Mouse (Mus musculus): Measurements from ENCODE around the gene Shroom4. TPM values are rescaled to one million over a fixed set of nuclear protein-coding genes. Genes with fewer than 3 reads are reported as not detected.

Shroom4 gene
- polyA plus RNA-seq, 1 experiment from 2014 or later: 1.5 TPM

- Histone ChIP-seq H3K4me2 (no peak overlapping the region), H3K9ac (replicated peaks) (no peak overlapping the region), H3K27ac (replicated peaks) (no peak overlapping the region), H3K9me3 (replicated peaks) (no peaks in the 10 kb centered on the region), H3K36me3 (no peaks in the 10 kb centered on the region), H3K27me3 (replicated peaks) (no peaks in the 10 kb centered on the region), H3K4me3 (replicated peaks) (no peak overlapping the region), H3K4me1 (no peaks in the 10 kb centered on the region)
- 72% methylated on average over 1 of the region's 1 CpGs for WGBS
- no peak for ATAC-seq (ENCODE audit: low FRiP score)
Measured at GRCm38 (mm10) chrX:6501850-6502249, 102.2 kb downstream of the Shroom4 start.

GRCm38 (mm10) chrX:6517217-6517616, 117.6 kb downstream of the Shroom4 start:
- H3K27me3 ChIP-seq (replicated peaks): no peaks in the 10 kb centered on the region
- H3K9me3 ChIP-seq (replicated peaks): no peaks in the 10 kb centered on the region
- no peak overlapping the region for H3K4me2 ChIP-seq
- no peak overlapping the region for H3K9ac ChIP-seq (replicated peaks)
- H3K4me3 ChIP-seq (replicated peaks): no peak overlapping the region
- H3K36me3 ChIP-seq: no peaks in the 10 kb centered on the region
- no peaks in the 10 kb centered on the region for H3K4me1 ChIP-seq
- WGBS: 66% methylated on average over 3 of the region's 3 CpGs
- ATAC-seq (ENCODE audit: low FRiP score): no peak
- H3K27ac ChIP-seq (replicated peaks): no peak overlapping the region

- H3K27ac ChIP-seq (replicated peaks): no peak overlapping the region
- no peaks in the 10 kb centered on the region for H3K36me3 ChIP-seq
- no peaks in the 10 kb centered on the region for H3K9me3 ChIP-seq (replicated peaks)
- H3K4me3 ChIP-seq (replicated peaks): no peak overlapping the region
- ATAC-seq (ENCODE audit: low FRiP score): no peak
- 68% methylated on average over 2 of the region's 2 CpGs for WGBS
- no peaks in the 10 kb centered on the region for H3K27me3 ChIP-seq (replicated peaks)
- H3K4me2 ChIP-seq: no peak overlapping the region
- no peaks in the 10 kb centered on the region for H3K4me1 ChIP-seq
- H3K9ac ChIP-seq (replicated peaks): no peak overlapping the region
Measured at GRCm38 (mm10) chrX:6518421-6518820, 118.8 kb downstream of the Shroom4 start.

GRCm38 (mm10) chrX:6522935-6523334, 123.3 kb downstream of the Shroom4 start:
- H3K27ac ChIP-seq (replicated peaks): no peak overlapping the region
- no peaks in the 10 kb centered on the region for H3K36me3 ChIP-seq
- H3K4me2 ChIP-seq: no peak overlapping the region
- H3K9ac ChIP-seq (replicated peaks): no peak overlapping the region
- no peak for ATAC-seq (ENCODE audit: low FRiP score)
- WGBS: 76% methylated on average over 2 of the region's 2 CpGs
- no peak overlapping the region for H3K4me3 ChIP-seq (replicated peaks)
- no peaks in the 10 kb centered on the region for H3K4me1 ChIP-seq
- H3K9me3 ChIP-seq (replicated peaks): no peaks in the 10 kb centered on the region
- H3K27me3 ChIP-seq (replicated peaks): no peaks in the 10 kb centered on the region

- no peak overlapping the region for H3K4me2 ChIP-seq
- 81% methylated on average over 2 of the region's 2 CpGs for WGBS
Measured at GRCm38 (mm10) chrX:6536636-6537035, 137.0 kb downstream of the Shroom4 start.

GRCm38 (mm10) chrX:6537689-6538088, 138.0 kb downstream of the Shroom4 start:
- WGBS: 84% methylated on average over 2 of the region's 2 CpGs
- H3K27me3 ChIP-seq (replicated peaks): no peaks in the 10 kb centered on the region
- no peak overlapping the region for H3K27ac ChIP-seq (replicated peaks)
- H3K4me1 ChIP-seq: no peaks in the 10 kb centered on the region
- no peaks in the 10 kb centered on the region for H3K36me3 ChIP-seq
- ATAC-seq (ENCODE audit: low FRiP score): no peak
- no peak overlapping the region for H3K4me3 ChIP-seq (replicated peaks)
- no peak overlapping the region for H3K9ac ChIP-seq (replicated peaks)
- no peaks in the 10 kb centered on the region for H3K9me3 ChIP-seq (replicated peaks)
- H3K4me2 ChIP-seq: no peak overlapping the region

More at GRCm38 (mm10) chrX:6536636-6537035, 137.0 kb downstream of the Shroom4 start:
- Histone ChIP-seq H3K4me3 (replicated peaks) (no peak overlapping the region), H3K9ac (replicated peaks) (no peak overlapping the region), H3K9me3 (replicated peaks) (no peaks in the 10 kb centered on the region), H3K4me1 (no peaks in the 10 kb centered on the region), H3K27me3 (replicated peaks) (no peaks in the 10 kb centered on the region), H3K36me3 (no peaks in the 10 kb centered on the region), H3K27ac (replicated peaks) (no peak overlapping the region)
- no peak for ATAC-seq (ENCODE audit: low FRiP score)

- no peaks in the 10 kb centered on the region for H3K27me3 ChIP-seq (replicated peaks)
- no peaks in the 10 kb centered on the region for H3K36me3 ChIP-seq
- no peak overlapping the region for H3K4me2 ChIP-seq
- ATAC-seq (ENCODE audit: low FRiP score): no peak
- H3K9ac ChIP-seq (replicated peaks): no peak overlapping the region
- H3K9me3 ChIP-seq (replicated peaks): no peaks in the 10 kb centered on the region
- H3K4me1 ChIP-seq: no peaks in the 10 kb centered on the region
- WGBS: 88% methylated on average over 1 of the region's 1 CpGs
- no peak overlapping the region for H3K27ac ChIP-seq (replicated peaks)
- no peak overlapping the region for H3K4me3 ChIP-seq (replicated peaks)
Measured at GRCm38 (mm10) chrX:6565066-6565465, 165.4 kb downstream of the Shroom4 start.

GRCm38 (mm10) chrX:6574511-6574910, 174.9 kb downstream of the Shroom4 start:
- H3K9me3 ChIP-seq (replicated peaks): no peaks in the 10 kb centered on the region
- no peaks in the 10 kb centered on the region for H3K36me3 ChIP-seq
- H3K4me1 ChIP-seq: no peaks in the 10 kb centered on the region
- no peaks in the 10 kb centered on the region for H3K27me3 ChIP-seq (replicated peaks)
- H3K4me3 ChIP-seq (replicated peaks): no peak overlapping the region
- WGBS: 29% methylated on average over 1 of the region's 1 CpGs
- H3K27ac ChIP-seq (replicated peaks): no peak overlapping the region
- H3K4me2 ChIP-seq: no peak overlapping the region
- H3K9ac ChIP-seq (replicated peaks): no peak overlapping the region
- no peak for ATAC-seq (ENCODE audit: low FRiP score)

- no peak for ATAC-seq (ENCODE audit: low FRiP score)
Measured at GRCm38 (mm10) chrX:6577001-6577400, 177.3 kb downstream of the Shroom4 start.

GRCm38 (mm10) chrX:6580671-6581070, 181.0 kb downstream of the Shroom4 start:
- no peak overlapping the region for H3K9ac ChIP-seq (replicated peaks)
- ATAC-seq (ENCODE audit: low FRiP score): no peak
- no peaks in the 10 kb centered on the region for H3K27me3 ChIP-seq (replicated peaks)
- H3K9me3 ChIP-seq (replicated peaks): no peaks in the 10 kb centered on the region
- H3K4me3 ChIP-seq (replicated peaks): no peak overlapping the region
- 89% methylated on average over 6 of the region's 6 CpGs for WGBS
- H3K4me1 ChIP-seq: no peaks in the 10 kb centered on the region
- no peak overlapping the region for H3K27ac ChIP-seq (replicated peaks)
- no peak overlapping the region for H3K4me2 ChIP-seq
- no peaks in the 10 kb centered on the region for H3K36me3 ChIP-seq

More at GRCm38 (mm10) chrX:6577001-6577400, 177.3 kb downstream of the Shroom4 start:
- WGBS: 55% methylated on average over 7 of the region's 7 CpGs
- H3K9ac ChIP-seq (replicated peaks): no peak overlapping the region
- H3K4me2 ChIP-seq: no peak overlapping the region
- H3K4me1 ChIP-seq: no peaks in the 10 kb centered on the region
- no peak overlapping the region for H3K4me3 ChIP-seq (replicated peaks)
- H3K9me3 ChIP-seq (replicated peaks): no peaks in the 10 kb centered on the region
- no peaks in the 10 kb centered on the region for H3K27me3 ChIP-seq (replicated peaks)
- H3K27ac ChIP-seq (replicated peaks): no peak overlapping the region
- H3K36me3 ChIP-seq: no peaks in the 10 kb centered on the region

- WGBS: 70% methylated on average over 1 of the region's 1 CpGs
- Histone ChIP-seq H3K9ac (replicated peaks) (no peak overlapping the region), H3K27ac (replicated peaks) (no peak overlapping the region), H3K4me2 (no peak overlapping the region), H3K4me3 (replicated peaks) (no peak overlapping the region), H3K4me1 (no peaks in the 10 kb centered on the region), H3K9me3 (replicated peaks) (no peaks in the 10 kb centered on the region), H3K27me3 (replicated peaks) (no peaks in the 10 kb centered on the region), H3K36me3 (no peaks in the 10 kb centered on the region)
- ATAC-seq (ENCODE audit: low FRiP score): no peak
Measured at GRCm38 (mm10) chrX:6581181-6581580, 181.5 kb downstream of the Shroom4 start.

GRCm38 (mm10) chrX:6582646-6583045, 183.0 kb downstream of the Shroom4 start:
- WGBS: 73% methylated on average over 2 of the region's 2 CpGs
- ATAC-seq (ENCODE audit: low FRiP score): no peak
- Histone ChIP-seq H3K36me3 (no peaks in the 10 kb centered on the region), H3K9ac (replicated peaks) (no peak overlapping the region), H3K4me1 (no peaks in the 10 kb centered on the region), H3K27me3 (replicated peaks) (no peaks in the 10 kb centered on the region), H3K27ac (replicated peaks) (no peak overlapping the region), H3K4me2 (no peak overlapping the region), H3K4me3 (replicated peaks) (no peak overlapping the region), H3K9me3 (replicated peaks) (no peaks in the 10 kb centered on the region)

- no peak for ATAC-seq (ENCODE audit: low FRiP score)
- H3K36me3 ChIP-seq: no peaks in the 10 kb centered on the region
- H3K27ac ChIP-seq (replicated peaks): no peak overlapping the region
- H3K4me1 ChIP-seq: no peaks in the 10 kb centered on the region
- no peak overlapping the region for H3K4me3 ChIP-seq (replicated peaks)
- WGBS: 69% methylated on average over 3 of the region's 3 CpGs
- H3K9ac ChIP-seq (replicated peaks): no peak overlapping the region
- no peaks in the 10 kb centered on the region for H3K27me3 ChIP-seq (replicated peaks)
- H3K9me3 ChIP-seq (replicated peaks): no peaks in the 10 kb centered on the region
- H3K4me2 ChIP-seq: no peak overlapping the region
Measured at GRCm38 (mm10) chrX:6594183-6594582, 194.5 kb downstream of the Shroom4 start.

Data from neural tube, embryonic 15.5 days (tissue).